Comparison of ENCODE assay signal across 23 mouse cellular contexts in the genomic region with DNA sequence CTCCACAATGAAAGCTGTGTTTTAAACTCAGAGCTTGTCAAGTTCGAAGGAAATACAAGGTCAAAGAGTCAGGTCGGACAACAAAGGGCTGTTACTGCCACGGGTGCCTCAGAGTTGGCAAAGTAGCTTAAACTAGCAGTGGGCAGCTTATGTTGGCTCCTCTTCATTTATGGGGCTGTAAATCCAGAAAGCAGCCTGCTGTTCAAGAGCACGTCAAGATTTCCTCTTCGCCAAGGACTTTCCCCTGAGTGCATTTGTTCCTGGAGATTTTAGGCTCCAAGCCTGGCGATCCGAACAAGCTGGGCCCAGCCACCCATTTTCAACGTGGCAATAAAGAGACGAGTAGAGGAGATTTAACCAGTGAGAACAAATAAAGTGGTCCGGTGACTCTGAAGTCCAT. TPM values are rescaled to one million over a fixed set of nuclear protein-coding genes. Genes with fewer than 3 reads are reported as not detected.
DNase-seq lines count a peak whose midpoint lies in the region; ATAC-seq and TF ChIP-seq lines count a peak whose summit lies in the region.
"Had no signal": no experiment of that assay in that cellular context is flagged by ENCODE, and none has a peak within 500 bp of the region (broad histone marks: within the 10 kb centered on the region; RNA-seq: fewer than 3 reads in every experiment).

No protein-coding gene starts in this region.

- H3K27me3 ChIP-seq in kidney, adult 2 months (replicated peaks; ENCODE audit: control insufficient read depth, insufficient read depth, low read length): no peaks in the 10 kb centered on the region
- no peaks in the 10 kb centered on the region for H3K27me3 ChIP-seq in intestine, postnatal 0 days (replicated peaks; ENCODE audit: control insufficient read depth, insufficient read depth, low read length)
- no peaks in the 10 kb centered on the region for H3K27me3 ChIP-seq in stomach, embryonic 16.5 days (ENCODE audit: control insufficient read depth, insufficient read depth, low read length)
- H3K27me3 ChIP-seq: forebrain, embryonic 13.5 days; heart, embryonic 13.5 days had no signal

- peak; percentile 51 for ATAC-seq in intestine, postnatal 0 days
- ATAC-seq in stomach, embryonic 16.5 days (ENCODE audit: insufficient read depth, low FRiP score): no peak
- no peak for ATAC-seq in frontal cortex, adult (ENCODE audit: low TSS enrichment)
- ATAC-seq: forebrain, embryonic 13.5 days; hindbrain, postnatal 0 days had no signal

- no peak overlapping the region for H3K4me3 ChIP-seq in kidney, adult 2 months (ENCODE audit: insufficient read depth, low read depth, low read length)
- H3K4me3 ChIP-seq in intestine, postnatal 0 days (ENCODE audit: low read depth, low read length): no peak overlapping the region
- no peak overlapping the region for H3K4me3 ChIP-seq in stomach, embryonic 16.5 days (replicated peaks; ENCODE audit: low read length)
- H3K4me3 ChIP-seq: forebrain, embryonic 13.5 days; heart, embryonic 13.5 days; layer of hippocampus, adult 2 months; left cerebral cortex, adult 2 months; myocyte had no signal

- H3K9ac ChIP-seq in intestine, postnatal 0 days (ENCODE audit: low read depth, low read length): no peak overlapping the region
- H3K9ac ChIP-seq in stomach, embryonic 16.5 days (ENCODE audit: low read length): no peak overlapping the region
- H3K9ac ChIP-seq: forebrain, embryonic 13.5 days; heart, embryonic 13.5 days had no signal

- no peak overlapping the region for H3K27ac ChIP-seq in kidney, adult 2 months (ENCODE audit: insufficient read depth, low read depth, low read length)
- no peak overlapping the region for H3K27ac ChIP-seq in intestine, postnatal 0 days (ENCODE audit: low read depth, low read length)
- peak overlapping the region; percentile 77 for H3K27ac ChIP-seq in stomach, embryonic 16.5 days (ENCODE audit: low read length)
- H3K27ac ChIP-seq: forebrain, embryonic 13.5 days; hindbrain, postnatal 0 days; layer of hippocampus, adult 2 months; left cerebral cortex, adult 2 months had no signal

- WGBS in kidney, adult 2 months: 29% methylated on average over 10 of the region's 10 CpGs
- WGBS in intestine, postnatal 0 days: 34% methylated on average over 10 of the region's 10 CpGs
- WGBS in stomach, embryonic 16.5 days: 51% methylated on average over 10 of the region's 10 CpGs

- DNase-seq in embryo, embryonic 10.5 days (ENCODE audit: low spot score): peak; percentile 42
- DNase-seq in embryo, embryonic 9.5 days (ENCODE audit: extremely low spot score): no peak
- peak; percentile 12 for DNase-seq in kidney, adult 2 months
- no peak for DNase-seq in kidney, adult 8-10 months
- no peak for DNase-seq in layer of hippocampus, postnatal 36 days
- DNase-seq: cerebellum, adult 18-20 months; cerebellum, postnatal 36 days; heart, postnatal 4 days; left cerebral cortex, postnatal 4 days; lung, adult 18-20 months; lung, postnatal 14 days; midbrain, embryonic 14.5 days; thymus, postnatal 14 days had no signal

- TF ChIP-seq POLR2A in kidney, adult 2 months (IDR thresholded peaks at IDR 0.05; ENCODE audit: low read depth, low read length): no peak

- no peaks in the 10 kb centered on the region for H3K4me1 ChIP-seq in kidney, adult 2 months (ENCODE audit: control insufficient read depth, insufficient read depth, low read length)
- H3K4me1 ChIP-seq in intestine, postnatal 0 days (replicated peaks; ENCODE audit: control insufficient read depth, insufficient read depth, low read length): no peaks in the 10 kb centered on the region
- H3K4me1 ChIP-seq in stomach, embryonic 16.5 days (ENCODE audit: control insufficient read depth, insufficient read depth, low read length): no peaks in the 10 kb centered on the region; the same call in 1 of the 2 replicates

- 0 out of 2 replicates have a peak overlapping the region, but pooled peaks have one; percentile 17 for H3K4me2 ChIP-seq in intestine, postnatal 0 days (replicated peaks; ENCODE audit: low read depth)
- H3K4me2 ChIP-seq in stomach, embryonic 16.5 days (ENCODE audit: low read depth, low read length): no peak overlapping the region
- H3K4me2 ChIP-seq: forebrain, embryonic 13.5 days; heart, embryonic 13.5 days; liver, embryonic 11.5 days had no signal

- no peaks in the 10 kb centered on the region for H3K9me3 ChIP-seq in intestine, postnatal 0 days (ENCODE audit: control insufficient read depth)
- H3K9me3 ChIP-seq in stomach, embryonic 16.5 days (replicated peaks; ENCODE audit: control insufficient read depth, low read length): no peaks in the 10 kb centered on the region
- H3K9me3 ChIP-seq: forebrain, embryonic 13.5 days; heart, embryonic 13.5 days had no signal

- no peaks in the 10 kb centered on the region for H3K36me3 ChIP-seq in kidney, adult 2 months (ENCODE audit: control insufficient read depth, insufficient read depth, low read length)
- no peaks in the 10 kb centered on the region for H3K36me3 ChIP-seq in intestine, postnatal 0 days (ENCODE audit: control insufficient read depth, insufficient read depth)
- H3K36me3 ChIP-seq in stomach, embryonic 16.5 days (ENCODE audit: control insufficient read depth, insufficient read depth, low read length): no peaks in the 10 kb centered on the region
- H3K36me3 ChIP-seq: heart, embryonic 13.5 days had no signal

- TF ChIP-seq CTCF in kidney, adult 2 months (conservative IDR thresholded peaks at IDR 0.05; ENCODE audit: insufficient read depth, insufficient read length, low read depth, low read length): no peak
- TF ChIP-seq CTCF in intestine, postnatal 0 days (IDR thresholded peaks at IDR 0.05; ENCODE audit: low read depth): no peak

RNA-seq across cellular contexts. Expression of gene Atp2c1, which starts 9.8 kb away (rescaled TPM):
- 59.9 and 69.5 TPM in 2 replicates for polyA plus RNA-seq in kidney, adult 2 months (2012; rRNA removed)
- 22.9 and 26.9 TPM in 2 replicates for polyA plus RNA-seq in intestine, postnatal 0 days (2015; fragmentation: Nextera tagmentation; extraction: Ambion mirVana)
- polyA plus RNA-seq in stomach, embryonic 16.5 days (2015; fragmentation: Nextera tagmentation; extraction: Ambion mirVana): 58.0 and 62.7 TPM in 2 replicates
- 100 to 1,000 TPM; 254 to 255 TPM for total RNA-seq in layer of hippocampus, postnatal 36 days (2021)

Comparison
In these comparisons a context has a peak if more than half of its experiments do, and no peak if none do; other contexts are left out.
1. DNase-seq: peak in embryo, embryonic 10.5 days (single experiment) and kidney, adult 2 months (single experiment); none in embryo, embryonic 9.5 days (single experiment), kidney, adult 8-10 months (0 of 2) and layer of hippocampus, postnatal 36 days (0 of 2).